Mouse (Mus musculus): Measurements from ENCODE around the gene Impg1. TPM values are rescaled to one million over a fixed set of nuclear protein-coding genes. Genes with fewer than 3 reads are reported as not detected.
A peak's percentile ranks its signal among the peaks of the same experiment; 100 is the strongest.
"Not testable (repeated sequence)": the region's sequence is repeated elsewhere in the genome, so short reads cannot be mapped to it uniquely, and the experiment has no call there.

Impg1 gene
- polyA plus RNA-seq, 1 experiment from 2014 or later, result not detected

DNA sequence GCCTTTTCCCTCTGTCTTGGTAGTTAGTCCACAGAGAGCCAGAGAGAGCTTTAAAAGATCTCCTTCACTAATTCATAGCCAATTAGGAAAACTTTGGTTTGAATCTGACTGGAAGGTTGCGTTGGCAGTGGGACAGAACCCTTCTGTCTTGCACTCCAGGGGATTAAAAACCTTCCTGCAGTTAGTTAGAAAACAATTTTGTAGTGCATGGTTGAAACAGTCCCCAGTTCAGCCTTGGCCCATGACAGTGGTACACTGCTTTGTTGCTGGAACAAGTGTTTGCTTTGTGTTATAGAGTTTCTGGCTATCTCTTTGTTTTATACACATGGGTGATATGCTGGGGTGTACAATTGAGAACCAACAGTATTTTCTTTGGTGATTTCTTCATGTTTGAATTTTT lies 124.4 kb downstream of the Impg1 start:
- WGBS, result 40% methylated on average over 1 of the region's 1 CpGs
- H3K27me3 ChIP-seq (replicated peaks), result no peaks in the 10 kb centered on the region
- no peaks in the 10 kb centered on the region for H3K36me3 ChIP-seq (replicated peaks)
- no peak overlapping the region for H3K4me3 ChIP-seq
- no peaks in the 10 kb centered on the region for H3K4me1 ChIP-seq
- no peak for ATAC-seq (replicated peaks)
- no peak overlapping the region for H3K4me2 ChIP-seq
- no peak overlapping the region for H3K9ac ChIP-seq
- H3K9me3 ChIP-seq, result no peaks in the 10 kb centered on the region
- H3K27ac ChIP-seq, result no peak overlapping the region

DNA sequence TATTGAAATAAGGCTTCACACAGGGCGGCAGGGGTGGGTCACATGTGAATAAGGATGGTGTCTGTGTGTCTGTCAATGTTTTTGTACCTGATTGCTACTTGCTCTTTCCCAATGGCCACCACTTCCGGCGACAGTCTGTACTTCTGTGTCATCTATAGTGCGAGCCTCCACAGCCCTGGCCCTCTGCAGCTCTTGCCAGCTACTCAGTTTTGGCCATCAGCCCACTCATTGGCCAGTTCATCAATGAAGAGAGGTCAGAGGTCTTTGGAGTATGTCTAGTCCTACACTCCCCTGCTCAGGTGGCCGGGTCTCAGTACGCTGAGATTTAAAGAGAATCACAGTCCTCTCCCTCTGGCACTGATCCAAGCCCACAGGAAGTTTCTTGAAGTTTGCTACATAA lies 127.3 kb downstream of the Impg1 start:
- Histone ChIP-seq H3K27ac (no peak overlapping the region), H3K4me1 (peaks cover 6% of the 10 kb centered on the region; the same call in 1 of the 2 replicates), H3K9ac (no peak overlapping the region), H3K36me3 (replicated peaks) (no peaks in the 10 kb centered on the region), H3K4me3 (no peak overlapping the region), H3K4me2 (no peak overlapping the region), H3K27me3 (replicated peaks) (peaks cover 1% of the 10 kb centered on the region; the same call in 1 of the 2 replicates), H3K9me3 (no peaks in the 10 kb centered on the region)
- no peak for ATAC-seq (replicated peaks)
- WGBS, result 87% methylated on average over 6 of the region's 6 CpGs

DNA sequence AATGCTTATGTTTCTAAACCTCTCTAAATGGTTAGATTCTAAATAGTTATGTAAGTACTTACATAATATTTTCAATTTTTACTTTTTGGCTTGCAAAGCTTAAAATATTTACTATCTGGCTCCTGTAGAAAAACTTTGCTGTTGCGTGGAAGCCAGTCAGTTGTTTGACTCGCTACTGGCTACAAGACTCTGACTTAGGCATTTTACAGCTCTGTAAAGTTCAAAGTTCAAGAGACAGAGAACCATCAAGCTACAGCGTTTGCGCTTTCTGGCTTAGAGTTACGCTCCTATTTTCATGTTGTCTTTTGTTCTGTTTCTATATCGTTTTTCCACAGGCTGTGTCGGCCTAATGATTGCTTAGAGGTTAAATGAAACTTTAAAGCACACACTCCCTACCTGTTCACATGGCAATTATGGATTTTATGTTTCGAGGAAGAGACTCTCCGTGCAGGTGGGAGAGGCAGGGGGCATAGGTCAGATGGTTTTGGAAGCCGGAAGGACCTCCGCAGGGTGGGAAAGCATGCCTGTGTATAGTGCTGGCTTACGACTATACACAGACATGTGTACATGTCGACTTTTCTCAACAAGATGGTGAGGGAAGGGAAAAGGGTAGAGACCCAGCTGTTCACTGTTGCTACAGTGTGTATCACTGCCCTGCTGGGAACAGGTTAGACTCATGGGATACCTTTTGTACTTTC lies 129.5 kb downstream of the Impg1 start:
- no peak overlapping the region for H3K4me3 ChIP-seq
- WGBS, result 87% methylated on average over 13 of the region's 13 CpGs
- H3K4me2 ChIP-seq, result no peak overlapping the region
- H3K9ac ChIP-seq, result no peak overlapping the region
- ATAC-seq (replicated peaks), result no peak
- H3K9me3 ChIP-seq, result no peaks in the 10 kb centered on the region
- H3K27ac ChIP-seq, result no peak overlapping the region
- peaks cover 6% of the 10 kb centered on the region; the same call in 1 of the 2 replicates for H3K27me3 ChIP-seq (replicated peaks)
- H3K4me1 ChIP-seq, result peaks cover 8% of the 10 kb centered on the region; the same call in 1 of the 2 replicates
- no peaks in the 10 kb centered on the region for H3K36me3 ChIP-seq (replicated peaks)

DNA sequence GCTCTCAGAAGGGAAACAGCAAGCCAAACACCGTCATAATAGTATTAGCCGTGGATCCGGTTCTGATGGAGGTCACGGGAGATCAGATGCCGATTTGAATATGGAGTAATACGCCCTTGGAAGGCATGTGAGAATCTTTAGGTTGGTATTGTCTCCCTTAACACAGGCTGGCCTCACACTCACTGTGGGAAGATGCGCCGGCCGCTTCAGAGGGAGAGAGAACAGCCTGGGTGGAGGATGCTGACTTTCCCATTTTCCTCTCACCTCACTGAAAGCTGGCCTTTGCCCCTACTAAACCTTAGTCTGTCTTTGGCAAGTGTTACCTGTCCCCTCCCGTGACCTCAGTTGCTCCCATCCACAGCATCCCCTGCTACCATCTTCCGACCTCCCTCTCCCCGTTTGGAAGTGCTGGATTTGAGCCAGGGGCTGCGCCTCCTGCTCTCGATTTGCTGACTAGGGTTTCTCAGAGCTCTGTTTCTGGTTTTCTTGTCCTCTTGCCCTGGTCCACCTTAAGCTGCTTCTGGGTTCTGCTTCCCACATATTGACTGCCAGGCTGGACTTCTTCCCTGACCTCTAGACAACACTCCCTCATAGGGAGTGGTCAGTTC lies 131.2 kb downstream of the Impg1 start:
- Histone ChIP-seq H3K4me3 (no peak overlapping the region), H3K9ac (no peak overlapping the region), H3K4me1 (peaks cover 8% of the 10 kb centered on the region; the same call in 1 of the 2 replicates), H3K27me3 (replicated peaks) (peaks cover 6% of the 10 kb centered on the region; the same call in 1 of the 2 replicates), H3K9me3 (no peaks in the 10 kb centered on the region), H3K4me2 (peak overlapping the region; percentile 25), H3K27ac (no peak overlapping the region), H3K36me3 (replicated peaks) (no peaks in the 10 kb centered on the region)
- 45% methylated on average over 14 of the region's 14 CpGs for WGBS
- peak; percentile 28; the same call in 1 of the 2 replicates for ATAC-seq (replicated peaks)

DNA sequence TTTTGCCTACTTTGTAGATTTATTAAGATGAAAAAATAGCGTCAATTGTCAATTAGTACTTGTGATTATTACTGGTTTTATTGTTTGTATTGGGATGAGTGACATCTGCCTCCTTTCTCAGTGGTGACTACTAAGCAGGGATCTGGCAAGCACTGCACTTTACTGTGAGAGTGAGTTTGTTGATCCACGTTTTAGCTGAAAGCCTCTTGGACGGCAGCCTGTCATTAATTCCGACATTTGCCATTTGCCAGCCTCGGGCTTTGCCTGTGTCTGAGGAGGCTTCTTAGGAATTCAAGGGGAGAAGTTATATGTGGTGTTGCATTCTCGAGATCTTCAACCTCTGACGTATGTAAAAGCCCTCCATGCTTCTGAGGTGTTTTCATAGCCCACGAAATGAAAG lies 131.8 kb downstream of the Impg1 start:
- H3K36me3 ChIP-seq (replicated peaks), result no peaks in the 10 kb centered on the region
- no peak overlapping the region for H3K4me3 ChIP-seq
- ATAC-seq (replicated peaks), result peak; percentile 15; the same call in 1 of the 2 replicates
- H3K27me3 ChIP-seq (replicated peaks), result peaks cover 6% of the 10 kb centered on the region; the same call in 1 of the 2 replicates
- 28% methylated on average over 8 of the region's 8 CpGs for WGBS
- no peaks in the 10 kb centered on the region for H3K9me3 ChIP-seq
- H3K4me2 ChIP-seq, result peak overlapping the region; percentile 25
- H3K9ac ChIP-seq, result no peak overlapping the region
- H3K4me1 ChIP-seq, result peaks cover 8% of the 10 kb centered on the region; the same call in 1 of the 2 replicates
- no peak overlapping the region for H3K27ac ChIP-seq

DNA sequence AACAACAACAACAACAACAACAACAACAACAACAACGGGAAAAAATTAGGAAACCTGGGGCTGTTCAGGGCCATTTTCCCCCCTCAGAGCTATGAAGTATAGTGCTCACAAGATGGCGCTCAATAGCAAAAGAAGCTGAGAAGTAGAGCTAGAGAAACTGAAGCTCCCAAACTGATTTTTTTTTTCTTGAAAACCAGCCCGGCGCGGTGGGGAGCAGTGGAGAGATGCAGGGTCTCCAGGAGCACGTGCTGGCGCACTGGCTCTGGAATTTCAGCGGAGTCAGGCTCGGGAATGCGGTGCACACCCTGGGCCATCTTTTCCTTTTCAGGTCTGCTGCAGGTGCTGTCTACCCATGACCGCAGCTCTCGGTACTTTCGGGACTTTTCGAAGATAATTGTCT lies 133.1 kb downstream of the Impg1 start:
- Histone ChIP-seq H3K27ac (no peak overlapping the region), H3K27me3 (replicated peaks) (peaks cover 6% of the 10 kb centered on the region; the same call in 1 of the 2 replicates), H3K9me3 (no peaks in the 10 kb centered on the region), H3K4me1 (peaks cover 8% of the 10 kb centered on the region; the same call in 1 of the 2 replicates), H3K9ac (no peak overlapping the region), H3K4me3 (peak overlapping the region; percentile 18), H3K36me3 (replicated peaks) (no peaks in the 10 kb centered on the region), H3K4me2 (peak overlapping the region; percentile 46)
- 23% methylated on average over 14 of the region's 14 CpGs for WGBS
- peak; percentile 82 for ATAC-seq (replicated peaks)

DNA sequence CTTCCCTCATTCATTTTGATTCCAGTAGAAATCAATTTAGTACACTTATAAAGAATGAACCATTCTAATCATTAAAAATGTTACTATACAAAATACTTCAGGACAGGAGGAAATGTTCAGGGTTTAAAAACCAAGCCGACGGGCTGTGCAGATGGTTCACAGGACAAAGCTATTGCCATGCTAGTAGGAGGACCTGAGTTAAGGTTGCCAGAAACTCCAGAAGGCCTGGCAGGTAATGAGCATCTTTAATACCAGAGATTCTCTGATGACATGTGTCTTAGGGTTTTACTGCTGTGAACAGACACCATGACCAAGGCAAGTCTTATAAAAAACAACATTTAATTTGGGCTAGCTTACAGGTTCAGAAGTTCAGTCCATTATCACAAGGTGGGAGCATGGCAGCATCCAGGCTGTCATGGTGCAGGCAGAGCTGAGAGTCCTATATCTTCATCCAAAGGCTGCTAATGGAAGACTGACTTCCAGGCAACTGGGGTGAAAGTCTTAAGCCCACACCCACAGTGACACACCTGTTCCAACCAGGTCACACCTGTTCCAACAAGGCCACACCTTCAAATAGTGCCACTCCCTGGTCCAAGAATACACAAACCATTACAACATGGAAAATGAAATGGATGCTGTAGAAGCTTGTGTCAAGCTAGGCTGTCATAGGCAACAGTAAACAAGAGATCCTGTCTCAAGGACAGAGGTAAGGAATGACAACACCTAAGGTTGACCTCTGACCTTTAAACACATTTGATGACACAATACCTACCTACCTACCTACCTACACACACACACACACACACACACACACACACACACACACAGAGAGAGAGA lies 144.0 kb downstream of the Impg1 start:
- 94% methylated on average over 2 of the region's 2 CpGs for WGBS
- ATAC-seq (replicated peaks); H3K27ac ChIP-seq; H3K4me2 ChIP-seq; H3K4me1 ChIP-seq; H3K9me3 ChIP-seq; H3K9ac ChIP-seq; H3K27me3 ChIP-seq (replicated peaks); H3K36me3 ChIP-seq (replicated peaks); H3K4me3 ChIP-seq: not testable (repeated sequence)

DNA sequence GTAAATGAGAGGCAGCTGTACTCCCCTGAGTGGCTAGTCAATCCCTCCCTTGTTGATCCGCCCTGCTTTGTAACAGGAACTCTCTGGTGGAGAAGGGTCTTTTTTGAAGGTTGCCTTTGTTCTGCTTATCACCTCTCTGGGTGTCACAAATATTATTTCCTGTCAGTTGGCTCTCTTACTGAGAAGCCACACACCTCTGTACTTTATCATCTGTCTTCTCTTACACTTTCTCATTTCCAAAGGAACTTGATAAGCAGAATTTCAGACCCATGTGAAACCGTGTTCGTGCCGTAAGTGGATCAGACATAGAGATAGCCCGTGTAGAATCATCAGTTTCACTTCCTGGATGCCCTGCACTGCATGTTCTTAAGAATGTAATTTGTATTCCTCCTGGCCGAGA lies 147.3 kb downstream of the Impg1 start:
- Histone ChIP-seq H3K4me3 (no peak overlapping the region), H3K9me3 (no peaks in the 10 kb centered on the region), H3K4me2 (no peak overlapping the region), H3K36me3 (replicated peaks) (no peaks in the 10 kb centered on the region), H3K4me1 (no peaks in the 10 kb centered on the region), H3K27ac (no peak overlapping the region), H3K9ac (no peak overlapping the region), H3K27me3 (replicated peaks) (no peaks in the 10 kb centered on the region)
- 92% methylated on average over 6 of the region's 6 CpGs for WGBS
- ATAC-seq (replicated peaks), result no peak

DNA sequence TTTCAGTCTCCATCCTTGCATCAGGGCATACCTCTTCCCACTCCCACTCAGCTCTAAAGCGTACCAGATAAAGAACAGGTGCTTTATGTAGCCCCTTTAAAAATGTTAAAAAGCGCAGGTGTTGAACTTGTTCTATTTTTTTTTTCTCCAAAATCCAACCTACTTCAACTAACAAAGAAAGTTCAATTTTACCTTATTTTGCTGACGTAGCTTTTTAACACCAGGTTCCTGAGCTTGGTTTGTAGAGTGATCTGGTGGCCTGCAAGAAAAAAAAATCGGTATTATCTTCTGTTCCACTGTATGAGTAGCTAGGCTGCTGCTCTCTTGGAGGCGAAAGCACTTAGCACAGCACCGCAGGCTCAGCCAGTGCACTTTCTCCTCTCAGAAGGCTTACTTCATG lies 149.4 kb downstream of the Impg1 start:
- Histone ChIP-seq H3K4me1 (no peaks in the 10 kb centered on the region), H3K36me3 (replicated peaks) (no peaks in the 10 kb centered on the region), H3K4me2 (no peak overlapping the region), H3K9ac (no peak overlapping the region), H3K27ac (no peak overlapping the region), H3K9me3 (no peaks in the 10 kb centered on the region), H3K27me3 (replicated peaks) (no peaks in the 10 kb centered on the region), H3K4me3 (no peak overlapping the region)
- 93% methylated on average over 6 of the region's 6 CpGs for WGBS
- no peak for ATAC-seq (replicated peaks)

DNA sequence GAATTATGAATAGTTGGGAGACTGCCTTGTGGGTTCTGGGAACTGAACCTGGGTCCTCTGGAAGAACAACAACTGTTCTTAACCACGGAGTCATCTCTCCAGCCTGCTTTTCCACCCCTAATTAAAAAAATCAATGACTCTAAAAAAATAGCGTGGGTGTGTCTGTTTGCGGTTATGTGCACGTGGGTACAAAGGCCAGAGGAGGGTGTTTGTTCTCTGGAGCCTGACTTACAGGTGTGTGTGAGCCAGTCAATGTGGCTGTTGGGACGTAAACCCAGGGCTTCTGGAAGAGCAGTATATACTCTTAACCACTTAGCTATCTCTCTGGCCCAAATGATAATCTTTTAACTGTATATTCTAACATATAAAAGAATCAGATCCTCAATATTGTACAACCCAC lies 151.7 kb downstream of the Impg1 start:
- no peaks in the 10 kb centered on the region for H3K27me3 ChIP-seq (replicated peaks)
- no peaks in the 10 kb centered on the region for H3K36me3 ChIP-seq (replicated peaks)
- no peaks in the 10 kb centered on the region for H3K4me1 ChIP-seq
- no peak for ATAC-seq (replicated peaks)
- no peak overlapping the region for H3K4me2 ChIP-seq
- H3K27ac ChIP-seq, result no peak overlapping the region
- WGBS, result 92% methylated on average over 5 of the region's 5 CpGs
- no peaks in the 10 kb centered on the region for H3K9me3 ChIP-seq
- H3K9ac ChIP-seq, result no peak overlapping the region
- no peak overlapping the region for H3K4me3 ChIP-seq

DNA sequence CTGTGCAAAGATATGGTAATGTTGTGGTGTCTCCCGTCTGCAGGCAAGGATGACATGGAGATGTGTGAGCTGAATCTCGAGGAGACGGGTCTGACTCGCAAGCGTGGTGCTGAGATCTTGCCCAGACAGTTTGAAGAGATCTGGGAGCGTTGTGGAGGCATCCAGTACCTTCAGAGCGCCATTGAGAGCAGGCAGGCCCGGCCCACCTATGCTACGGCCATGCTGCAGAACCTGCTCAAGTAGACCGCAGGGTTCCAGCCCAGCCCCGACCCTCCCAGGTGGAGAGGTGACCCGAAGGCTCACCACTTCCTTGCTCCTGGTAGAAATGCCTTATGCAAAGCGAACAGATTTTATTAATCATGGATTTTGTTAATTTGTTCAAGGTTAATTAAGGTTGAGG lies 157.7 kb downstream of the Impg1 start:
- H3K36me3 ChIP-seq (replicated peaks), result no peaks in the 10 kb centered on the region
- H3K9ac ChIP-seq, result no peak overlapping the region
- 80% methylated on average over 13 of the region's 13 CpGs for WGBS
- H3K9me3 ChIP-seq, result no peaks in the 10 kb centered on the region
- no peaks in the 10 kb centered on the region for H3K27me3 ChIP-seq (replicated peaks)
- H3K27ac ChIP-seq, result no peak overlapping the region
- peaks cover 6% of the 10 kb centered on the region; the same call in 1 of the 2 replicates for H3K4me1 ChIP-seq
- H3K4me3 ChIP-seq, result no peak overlapping the region
- ATAC-seq (replicated peaks), result peak; percentile 50
- no peak overlapping the region for H3K4me2 ChIP-seq

DNA sequence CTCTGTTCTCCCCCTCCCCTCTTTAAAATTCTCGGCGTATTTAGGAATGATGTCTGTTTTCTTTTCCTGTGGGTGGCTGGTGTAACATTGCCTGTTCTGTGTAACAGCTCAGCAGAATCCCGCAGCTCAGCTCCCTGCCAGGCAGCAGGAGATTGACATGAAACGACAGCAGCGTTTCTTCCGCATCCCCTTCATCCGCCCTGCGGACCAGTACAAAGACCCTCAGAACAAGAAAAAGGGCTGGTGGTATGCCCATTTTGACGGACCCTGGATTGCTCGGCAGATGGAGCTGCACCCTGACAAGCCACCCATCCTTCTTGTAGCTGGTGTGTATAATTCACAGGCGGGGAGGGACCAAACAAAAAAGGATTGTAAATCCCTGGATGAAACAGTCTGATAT lies 158.4 kb downstream of the Impg1 start:
- WGBS, result 11% methylated on average over 11 of the region's 11 CpGs
- Histone ChIP-seq H3K36me3 (replicated peaks) (no peaks in the 10 kb centered on the region), H3K9ac (peak overlapping the region; percentile 44), H3K27me3 (replicated peaks) (no peaks in the 10 kb centered on the region), H3K4me2 (peak overlapping the region; percentile 42), H3K4me1 (peaks cover 6% of the 10 kb centered on the region; the same call in 1 of the 2 replicates), H3K27ac (peak overlapping the region; percentile 59), H3K4me3 (peak overlapping the region; percentile 26), H3K9me3 (no peaks in the 10 kb centered on the region)
- peak; percentile 90 for ATAC-seq (replicated peaks)
